Mouse (Mus musculus): Measurements from ENCODE around the gene Txnip. TPM values are rescaled to one million over a fixed set of nuclear protein-coding genes. Genes with fewer than 3 reads are reported as not detected.

The Txnip gene
- 473 TPM for polyA plus RNA-seq (2017; shearing (Covaris generic))

DNA sequence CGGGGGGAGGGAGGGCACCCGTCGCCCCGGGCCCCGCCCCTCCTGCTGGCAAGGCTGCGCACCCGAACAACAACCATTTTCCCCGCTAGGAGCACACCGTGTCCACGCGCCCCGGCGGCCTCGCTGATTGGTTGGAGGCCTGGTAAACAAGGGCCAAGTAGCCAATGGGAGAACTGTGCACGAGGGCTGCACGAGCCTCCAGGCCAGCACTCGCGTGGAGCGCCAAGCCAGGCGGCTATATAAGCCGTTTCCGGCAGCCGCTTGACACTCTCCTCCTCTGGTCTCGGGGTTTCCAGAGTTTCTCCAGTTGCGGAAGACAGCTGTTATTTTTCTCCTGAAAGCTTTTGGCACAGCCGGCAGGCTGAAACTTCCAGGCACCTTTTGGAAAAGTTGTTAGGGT, at the start of gene Txnip:
Txnip (plus strand) TSS at position 264 of the 400 bp plus-strand sequence.

DNA sequence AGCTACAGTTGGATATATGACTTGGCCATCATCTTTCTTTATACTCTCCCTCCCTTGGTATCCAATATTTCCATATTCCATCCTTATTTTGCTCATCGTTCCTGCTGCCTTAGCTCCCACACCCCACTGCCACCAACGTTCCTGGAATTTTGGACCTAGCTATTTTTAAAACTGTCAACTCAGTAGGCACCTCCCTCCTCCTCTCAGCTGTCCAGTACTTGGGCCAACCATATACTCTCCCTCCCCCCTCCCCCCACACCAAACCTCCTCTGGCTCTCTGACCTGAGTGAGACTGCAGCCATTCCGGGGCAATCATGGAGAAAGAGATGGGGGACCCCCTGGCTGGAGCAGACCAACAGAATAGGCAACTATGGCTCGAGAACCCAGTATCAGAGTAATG, 32.8 kb upstream of the Txnip start, which contains the start of gene Hfe2:
Hfe2 (plus strand) TSS at position 259 of the 400 bp plus-strand sequence.

DNA sequence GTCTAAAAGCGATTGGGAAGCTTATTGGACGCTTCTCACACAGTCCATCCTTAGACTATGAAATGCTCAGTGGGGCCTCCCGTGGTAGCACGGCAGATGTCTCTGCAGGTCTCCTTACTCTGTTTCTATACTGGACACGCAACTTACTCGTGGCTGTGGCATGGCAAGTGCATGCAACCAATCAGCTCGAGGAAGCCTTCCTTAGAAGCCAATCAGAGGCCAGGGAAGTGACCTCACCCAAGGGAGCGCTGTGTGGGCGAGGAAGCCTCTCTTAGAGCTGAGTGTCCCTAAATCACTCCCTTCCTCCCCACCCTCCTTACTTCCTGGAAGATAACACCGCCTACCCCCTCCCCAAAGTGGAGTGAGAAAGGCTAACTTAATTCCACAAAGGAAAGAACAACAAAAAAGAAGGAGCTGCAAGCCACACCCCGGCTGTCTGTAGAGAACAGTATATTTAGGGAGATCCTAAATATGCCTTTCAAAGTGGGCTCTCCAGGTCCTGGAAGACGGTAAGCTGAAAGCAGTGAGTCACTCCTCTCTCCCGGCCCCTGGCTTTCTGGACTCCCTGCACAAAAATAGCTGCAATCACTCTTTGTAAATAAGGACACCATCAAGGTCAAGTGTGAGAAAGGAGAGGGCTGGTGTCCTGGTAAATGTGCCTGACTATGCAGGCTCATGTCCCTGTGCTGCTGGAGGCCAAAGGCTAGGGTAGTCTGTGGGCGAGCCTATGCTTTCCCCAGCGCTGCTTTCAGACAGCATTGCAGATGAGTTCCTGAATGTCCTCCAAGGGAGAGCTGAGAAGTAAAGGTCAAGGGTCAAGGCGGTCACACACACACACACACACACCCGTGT, 19.2 kb downstream of the Txnip start, which contains the start of gene Gm16253:
Gm16253 (plus strand) TSS at position 295 of the 852 bp plus-strand sequence.

DNA sequence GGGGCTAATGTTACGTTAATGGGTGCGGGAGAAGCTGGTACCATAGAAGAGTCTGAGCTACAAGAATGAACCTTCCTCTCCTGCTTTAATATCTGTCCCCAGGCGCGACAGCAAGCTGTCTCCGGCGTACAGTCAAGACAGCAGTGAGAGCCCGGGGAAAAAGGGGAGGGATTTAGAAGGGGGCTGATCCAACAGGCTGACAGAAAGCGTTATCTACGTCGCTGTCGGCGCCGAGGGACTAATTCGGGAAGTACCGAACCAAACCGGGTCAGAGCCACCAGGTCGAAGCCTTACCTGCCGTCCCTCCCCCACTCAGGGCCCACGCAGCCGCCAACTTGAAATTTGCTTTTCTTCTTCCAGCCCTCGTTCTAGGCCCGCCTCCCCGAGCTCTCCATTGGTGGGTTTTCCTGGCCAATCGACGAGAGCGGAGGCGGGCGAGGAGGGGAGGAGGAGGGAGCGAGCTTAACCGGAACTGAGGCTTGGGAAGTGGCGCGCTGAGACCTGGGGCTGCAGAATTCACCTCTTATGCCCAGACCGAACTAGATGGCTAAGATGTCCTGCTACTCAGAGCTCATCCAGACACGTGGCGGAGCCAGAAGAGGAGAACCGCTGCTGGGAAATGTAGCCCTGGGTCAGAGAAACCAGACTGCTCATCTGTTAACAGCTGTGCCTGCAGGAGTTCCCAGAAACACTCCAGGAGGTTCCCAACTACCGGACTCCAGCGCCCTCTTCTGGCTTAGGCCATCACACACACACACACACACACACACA, 36.2 kb downstream of the Txnip start, which contains the start of gene Polr3gl:
Polr3gl (minus strand) TSS at position 392 of the 771 bp plus-strand sequence.

DNA sequence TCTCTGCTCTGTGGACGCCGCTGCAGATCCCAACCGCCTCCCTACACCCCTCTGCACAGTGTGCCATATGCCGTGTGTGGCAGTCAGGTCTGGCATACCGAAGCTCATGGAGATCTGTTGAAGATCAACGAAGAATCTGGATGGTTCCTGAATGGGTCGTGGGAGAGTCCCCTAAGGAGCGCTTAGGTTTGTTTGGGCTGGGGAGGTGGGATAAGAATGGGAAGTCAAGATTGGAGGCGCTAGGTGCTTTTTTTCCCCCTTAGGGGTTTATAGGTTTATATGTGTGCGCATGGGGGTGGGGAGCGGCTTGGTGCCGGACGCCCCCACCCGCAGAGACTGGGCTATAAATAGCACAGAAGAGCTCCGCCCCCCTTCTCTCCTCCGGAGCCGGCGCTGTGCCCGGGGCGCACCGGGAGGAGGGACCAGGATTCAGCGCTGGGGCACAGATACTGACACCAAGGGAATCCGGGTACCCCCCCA, 38.5 kb downstream of the Txnip start, which contains the start of gene Ankrd34a:
Ankrd34a (plus strand) TSS at position 409 of the 480 bp plus-strand sequence.

DNA sequence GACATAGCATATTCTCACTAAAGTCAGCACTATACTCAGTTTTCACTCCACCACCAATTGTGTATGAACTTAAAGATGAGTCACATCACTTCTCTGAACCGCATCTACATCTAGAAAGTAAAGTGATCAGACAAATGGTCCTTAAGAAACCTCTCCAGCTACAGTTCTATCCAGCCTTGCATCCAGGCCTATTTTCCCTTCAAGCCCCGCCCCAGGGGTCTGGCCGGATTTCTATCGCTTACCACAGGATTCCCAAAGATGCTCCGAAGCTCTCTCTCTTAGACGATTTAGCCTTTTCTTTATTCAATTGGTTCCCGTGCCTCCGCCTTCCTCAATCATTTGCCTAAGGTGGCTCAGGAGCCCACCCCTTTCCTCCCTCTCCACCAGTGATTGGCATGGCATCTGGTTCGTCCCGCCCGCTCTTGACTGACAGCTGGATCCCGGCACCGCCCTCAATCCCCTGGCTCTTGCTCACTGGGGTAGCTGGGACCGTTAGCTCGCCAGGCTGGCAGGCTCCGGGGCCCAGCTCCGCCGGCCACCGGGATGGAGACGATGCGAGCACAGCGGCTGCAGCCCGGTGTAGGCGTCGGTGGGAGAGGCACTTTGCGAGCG, 43.0 kb downstream of the Txnip start, which contains the start of gene Lix1l:
Lix1l (plus strand) TSS at position 511 of the 612 bp plus-strand sequence.

Other genes starting within 250 kb of the Txnip start
- not detected for gene BC107364, start 105.7 kb upstream of the Txnip start, polyA plus RNA-seq (2017; shearing (Covaris generic))
- 0.44 TPM for gene Hfe2, start 32.8 kb upstream of the Txnip start, polyA plus RNA-seq (2017; shearing (Covaris generic))
- not detected for gene Gm16253, start 19.0 kb downstream of the Txnip start, polyA plus RNA-seq (2017; shearing (Covaris generic))
- 18.4 TPM for gene Polr3gl, start 36.2 kb downstream of the Txnip start, polyA plus RNA-seq (2017; shearing (Covaris generic))
- not detected for gene Ankrd34a, start 38.7 kb downstream of the Txnip start, polyA plus RNA-seq (2017; shearing (Covaris generic))
- gene Lix1l, start 43.2 kb downstream of the Txnip start, polyA plus RNA-seq (2017; shearing (Covaris generic)): 0.45 TPM
- 189 TPM for gene Rbm8a, start 72.0 kb downstream of the Txnip start, polyA plus RNA-seq (2017; shearing (Covaris generic))
- gene Pex11b, start 77.4 kb downstream of the Txnip start, polyA plus RNA-seq (2017; shearing (Covaris generic)): 22.0 TPM
- gene Gm42957, start 77.5 kb downstream of the Txnip start, polyA plus RNA-seq (2017; shearing (Covaris generic)): not detected
- gene Itga10, start 87.6 kb downstream of the Txnip start, polyA plus RNA-seq (2017; shearing (Covaris generic)): 0.29 TPM
- 4.7 TPM for gene Ankrd35, start 112.2 kb downstream of the Txnip start, polyA plus RNA-seq (2017; shearing (Covaris generic))
- 9.8 TPM for gene Pias3, start 138.4 kb downstream of the Txnip start, polyA plus RNA-seq (2017; shearing (Covaris generic))
- 2.4 TPM for gene Nudt17, start 150.6 kb downstream of the Txnip start, polyA plus RNA-seq (2017; shearing (Covaris generic))
- gene Polr3c, start 169.7 kb downstream of the Txnip start, polyA plus RNA-seq (2017; shearing (Covaris generic)): 50.8 TPM
- gene Rnf115, start 169.7 kb downstream of the Txnip start, polyA plus RNA-seq (2017; shearing (Covaris generic)): 103 TPM